Mouse (Mus musculus): Measurements from ENCODE around the gene Farsa. TPM values are rescaled to one million over a fixed set of nuclear protein-coding genes. Genes with fewer than 3 reads are reported as not detected.

Farsa gene
- polyA plus RNA-seq, 1 experiment from 2014 or later: 129 TPM

GRCm38 (mm10) chr8:84871376-84872308, 14.9 kb downstream of the Farsa start, which contains the start of gene Syce2:
Gene Syce2 (plus strand): TSS chr8:84872111.
- Histone ChIP-seq H3K36me3 (peaks cover 32% of the 10 kb centered on the region), H3K9me3 (no peaks in the 10 kb centered on the region), H3K27ac (peak within 1 kb of the TSS; percentile 81), H3K4me1 (replicated peaks) (peaks cover 15% of the 10 kb centered on the region), H3K4me3 (peak within 1 kb of the TSS; percentile 55), H3K27me3 (ENCODE audit: insufficient read depth, poor library complexity, severe bottlenecking) (peaks cover 23% of the 10 kb centered on the region)
- 15% methylated on average over 46 of the region's 46 CpGs for WGBS
- peak; percentile 72 for DNase-seq (ENCODE audit: low spot score)

GRCm38 (mm10) chr8:84872309-84872965, 15.6 kb downstream of the Farsa start:
- 2% methylated on average over 54 of the region's 54 CpGs for WGBS
- H3K27ac ChIP-seq: peak overlapping the region; percentile 81
- no peaks in the 10 kb centered on the region for H3K9me3 ChIP-seq
- H3K27me3 ChIP-seq (ENCODE audit: insufficient read depth, poor library complexity, severe bottlenecking): peaks cover 23% of the 10 kb centered on the region
- H3K36me3 ChIP-seq: peaks cover 24% of the 10 kb centered on the region
- DNase-seq (ENCODE audit: low spot score): peak; percentile 35
- peak overlapping the region; percentile 55 for H3K4me3 ChIP-seq
- H3K4me1 ChIP-seq (replicated peaks): peaks cover 15% of the 10 kb centered on the region

GRCm38 (mm10) chr8:84873016-84873415, 16.2 kb downstream of the Farsa start:
- WGBS: 68% methylated on average over 4 of the region's 4 CpGs
- H3K9me3 ChIP-seq: no peaks in the 10 kb centered on the region
- H3K4me1 ChIP-seq (replicated peaks): peaks cover 15% of the 10 kb centered on the region
- peaks cover 18% of the 10 kb centered on the region for H3K36me3 ChIP-seq
- H3K4me3 ChIP-seq: peak overlapping the region; percentile 55
- DNase-seq (ENCODE audit: low spot score): no peak
- H3K27ac ChIP-seq: peak overlapping the region; percentile 81; the same call in 1 of the 2 replicates
- peaks cover 23% of the 10 kb centered on the region for H3K27me3 ChIP-seq (ENCODE audit: insufficient read depth, poor library complexity, severe bottlenecking)

GRCm38 (mm10) chr8:84874339-84874738, 17.6 kb downstream of the Farsa start:
- Histone ChIP-seq H3K9me3 (no peaks in the 10 kb centered on the region), H3K36me3 (peaks cover 5% of the 10 kb centered on the region), H3K4me1 (replicated peaks) (peaks cover 15% of the 10 kb centered on the region), H3K27me3 (ENCODE audit: insufficient read depth, poor library complexity, severe bottlenecking) (peaks cover 23% of the 10 kb centered on the region), H3K4me3 (no peak overlapping the region), H3K27ac (no peak overlapping the region)
- DNase-seq (ENCODE audit: low spot score): no peak
- 91% methylated on average over 3 of the region's 3 CpGs for WGBS

GRCm38 (mm10) chr8:84877297-84878035, 20.7 kb downstream of the Farsa start:
- Histone ChIP-seq H3K4me1 (replicated peaks) (peaks cover 6% of the 10 kb centered on the region), H3K27me3 (ENCODE audit: insufficient read depth, poor library complexity, severe bottlenecking) (peaks cover 15% of the 10 kb centered on the region), H3K9me3 (no peaks in the 10 kb centered on the region), H3K27ac (no peak overlapping the region), H3K36me3 (no peaks in the 10 kb centered on the region), H3K4me3 (no peak overlapping the region)
- WGBS: 90% methylated on average over 3 of the region's 3 CpGs
- no peak for DNase-seq (ENCODE audit: low spot score)

- H3K4me3 ChIP-seq: no peak overlapping the region
- no peaks in the 10 kb centered on the region for H3K9me3 ChIP-seq
- 89% methylated on average over 1 of the region's 1 CpGs for WGBS
- no peak for DNase-seq (ENCODE audit: low spot score)
- 0 out of 2 replicates have a peak, but pooled peaks cover under 1% of the 10 kb centered on the region for H3K27me3 ChIP-seq (ENCODE audit: insufficient read depth, poor library complexity, severe bottlenecking)
- H3K4me1 ChIP-seq (replicated peaks): no peaks in the 10 kb centered on the region
- no peak overlapping the region for H3K27ac ChIP-seq
- no peaks in the 10 kb centered on the region for H3K36me3 ChIP-seq
Measured at GRCm38 (mm10) chr8:84878915-84879314, 22.1 kb downstream of the Farsa start.

GRCm38 (mm10) chr8:84884728-84885127, 27.9 kb downstream of the Farsa start:
- Histone ChIP-seq H3K27me3 (ENCODE audit: insufficient read depth, poor library complexity, severe bottlenecking) (no peaks in the 10 kb centered on the region), H3K36me3 (peaks cover 48% of the 10 kb centered on the region), H3K4me3 (no peak overlapping the region), H3K9me3 (no peaks in the 10 kb centered on the region), H3K27ac (no peak overlapping the region), H3K4me1 (replicated peaks) (no peaks in the 10 kb centered on the region)
- 87% methylated on average over 4 of the region's 4 CpGs for WGBS
- DNase-seq (ENCODE audit: low spot score): no peak

GRCm38 (mm10) chr8:84888280-84888679, 31.5 kb downstream of the Farsa start:
- peaks cover 13% of the 10 kb centered on the region for H3K4me1 ChIP-seq (replicated peaks)
- WGBS: 92% methylated on average over 3 of the region's 3 CpGs
- H3K27ac ChIP-seq: no peak overlapping the region
- no peaks in the 10 kb centered on the region for H3K27me3 ChIP-seq (ENCODE audit: insufficient read depth, poor library complexity, severe bottlenecking)
- DNase-seq (ENCODE audit: low spot score): no peak
- no peaks in the 10 kb centered on the region for H3K9me3 ChIP-seq
- no peak overlapping the region for H3K4me3 ChIP-seq
- peaks cover 68% of the 10 kb centered on the region for H3K36me3 ChIP-seq

- 96% methylated on average over 1 of the region's 1 CpGs for WGBS
- H3K27me3 ChIP-seq (ENCODE audit: insufficient read depth, poor library complexity, severe bottlenecking): no peaks in the 10 kb centered on the region
- peaks cover 21% of the 10 kb centered on the region for H3K4me1 ChIP-seq (replicated peaks)
- DNase-seq (ENCODE audit: low spot score): no peak
- H3K4me3 ChIP-seq: no peak overlapping the region
- peaks cover 68% of the 10 kb centered on the region for H3K36me3 ChIP-seq
- no peak overlapping the region for H3K27ac ChIP-seq
- H3K9me3 ChIP-seq: no peaks in the 10 kb centered on the region
Measured at GRCm38 (mm10) chr8:84889141-84889540, 32.4 kb downstream of the Farsa start.

- no peaks in the 10 kb centered on the region for H3K9me3 ChIP-seq
- H3K36me3 ChIP-seq: peaks cover 34% of the 10 kb centered on the region
- peak overlapping the region; percentile 87 for H3K27ac ChIP-seq
- H3K4me3 ChIP-seq: peak overlapping the region; percentile 74
- no peak for DNase-seq (ENCODE audit: low spot score)
- H3K27me3 ChIP-seq (ENCODE audit: insufficient read depth, poor library complexity, severe bottlenecking): no peaks in the 10 kb centered on the region
- 12% methylated on average over 31 of the region's 31 CpGs for WGBS
- H3K4me1 ChIP-seq (replicated peaks): peaks cover 26% of the 10 kb centered on the region
Measured at GRCm38 (mm10) chr8:84892993-84893708, 36.4 kb downstream of the Farsa start.

GRCm38 (mm10) chr8:84893709-84894134, 36.9 kb downstream of the Farsa start, which contains the start of gene Gcdh:
Gene Gcdh (minus strand): TSS chr8:84893921.
- Histone ChIP-seq H3K4me1 (replicated peaks) (peaks cover 26% of the 10 kb centered on the region), H3K9me3 (no peaks in the 10 kb centered on the region), H3K27me3 (ENCODE audit: insufficient read depth, poor library complexity, severe bottlenecking) (no peaks in the 10 kb centered on the region), H3K4me3 (peak within 1 kb of the TSS; percentile 74), H3K36me3 (peaks cover 28% of the 10 kb centered on the region), H3K27ac (peak within 1 kb of the TSS; percentile 87)
- WGBS: under 1% methylated on average over 11 of the region's 11 CpGs
- peak; percentile 90 for DNase-seq (ENCODE audit: low spot score)

GRCm38 (mm10) chr8:84895963-84896362, 39.2 kb downstream of the Farsa start:
- DNase-seq (ENCODE audit: low spot score): no peak
- H3K4me1 ChIP-seq (replicated peaks): peaks cover 26% of the 10 kb centered on the region
- H3K4me3 ChIP-seq: no peak overlapping the region
- peaks cover 10% of the 10 kb centered on the region for H3K36me3 ChIP-seq
- H3K9me3 ChIP-seq: no peaks in the 10 kb centered on the region
- no peak overlapping the region for H3K27ac ChIP-seq
- WGBS: 89% methylated on average over 5 of the region's 5 CpGs
- H3K27me3 ChIP-seq (ENCODE audit: insufficient read depth, poor library complexity, severe bottlenecking): peaks cover 10% of the 10 kb centered on the region

Measured in hindbrain, embryonic 10.5 days (tissue).